Mouse (Mus musculus) ES-E14 (cell line): Measurements from ENCODE around the gene Cnot10. TPM values are rescaled to one million over a fixed set of nuclear protein-coding genes. Genes with fewer than 3 reads are reported as not detected.
A peak's percentile ranks its signal among the peaks of the same experiment; 100 is the strongest.

Experiments used
- DNase-seq: peaks from one replicate; pipeline ENCODE4 v3.0.0-alpha.2; 2013; ENCODE audit warnings: low read depth, low spot score
- H3K27ac ChIP-seq: 2 replicates; pipeline ENCODE4 v1.5.1; 2012; ENCODE audit warnings: low read depth, mild to moderate bottlenecking, low read length, moderate library complexity, mixed read lengths; ENCODE audit not compliant: poor library complexity, insufficient read depth, severe bottlenecking
- H3K36me3 ChIP-seq: 2 replicates; pipeline ENCODE4 v1.6.1; 2012; ENCODE audit warnings: mild to moderate bottlenecking, low read length, moderate library complexity, mixed read lengths; ENCODE audit not compliant: control insufficient read depth, poor library complexity, insufficient read depth, severe bottlenecking
- H3K4me1 ChIP-seq, 2 experiments: fragments of 150-350 bp in 1 of 2; sonication (generic) in 1 of 2; 2 replicates each; pipeline ENCODE4 v1.6.1; 2012; ENCODE audit warnings: low read length in 2 of 2, mild to moderate bottlenecking in 1 of 2, mixed read lengths in 1 of 2; ENCODE audit not compliant: control insufficient read depth in 2 of 2, insufficient read depth in 2 of 2, poor library complexity in 1 of 2
- H3K4me3 ChIP-seq, 2 experiments: fragments of 150-350 bp in 1 of 2; sonication (generic) in 1 of 2; 2 replicates each; pipeline ENCODE4 v1.5.1; 2012; ENCODE audit warnings: low read length in 2 of 2, low read depth in 1 of 2, mild to moderate bottlenecking in 1 of 2, mixed read lengths in 1 of 2; ENCODE audit not compliant: insufficient read depth in 1 of 2, poor library complexity in 1 of 2, severe bottlenecking in 1 of 2
- H3K9ac ChIP-seq: 2 replicates; pipeline ENCODE4 v1.6.1; 2012; ENCODE audit warnings: low read depth, mild to moderate bottlenecking, low read length, mixed read lengths; ENCODE audit not compliant: poor library complexity, insufficient read depth, severe bottlenecking
- H3K9me3 ChIP-seq: fragments of 150-350 bp; sonication (generic); 2 replicates; pipeline ENCODE4 v1.6.1; 2012; ENCODE audit warnings: low read depth, mild to moderate bottlenecking, low read length; ENCODE audit not compliant: control insufficient read depth, insufficient read depth
- CHD2 ChIP-seq: IDR thresholded peaks from 2 replicates; pipeline ENCODE4 v1.6.1; 2014; ENCODE audit warnings: mild to moderate bottlenecking, low read depth, low read length, inconsistent platforms
- HCFC1 ChIP-seq: IDR thresholded peaks from 2 replicates; pipeline ENCODE4 v1.6.1; 2012; ENCODE audit warnings: low read length, inconsistent platforms, borderline replicate concordance; ENCODE audit not compliant: insufficient read depth
- MAFK ChIP-seq: IDR thresholded peaks from 2 replicates; pipeline ENCODE4 v1.6.1; 2014; ENCODE audit warnings: mild to moderate bottlenecking, low read depth, low read length, inconsistent platforms; ENCODE audit not compliant: insufficient read depth
- ZC3H11A ChIP-seq: IDR thresholded peaks from 2 replicates; pipeline ENCODE4 v1.6.1; 2012; ENCODE audit warnings: low read depth, mild to moderate bottlenecking, inconsistent platforms, low read length, borderline replicate concordance
- ZNF384 ChIP-seq: IDR thresholded peaks from 2 replicates; pipeline ENCODE4 v1.6.1; 2012; ENCODE audit warnings: low read depth, low read length, inconsistent platforms
- in situ Hi-C, 2 experiments: fragments of 600-800 bp; cut with MboI; formaldehyde crosslinking; loops; one replicate each; pipeline ENCODE4 v1.15.1; 2025; ENCODE audit warnings: low sequenced_read_pairs in 2 of 2, inconsistent platforms in 1 of 2; ENCODE audit not compliant: unreplicated experiment in 2 of 2
- total RNA-seq: library from RNA; depleted of rRNA; stranded (reverse); fragments of 300-350 nt; gene quantifications from 2 replicates; pipeline ENCODE4 v1.2.3, GENCODE M21; 2012

The Cnot10 gene
- total RNA-seq, 1 experiment: 73.0 TPM

GRCm38 (mm10) chr9:114626726-114627125, 13.3 kb downstream of the Cnot10 start:
- Histone ChIP-seq H3K36me3 (peaks cover 22% of the 10 kb centered on the region), H3K9ac (no peak overlapping the region), H3K27ac (no peak overlapping the region), H3K4me1 (peaks cover 0 to 2% of the 10 kb centered on the region in 2 experiments; a peak in 1 of 4 replicates), H3K9me3 (no peaks in the 10 kb centered on the region), H3K4me3 (no peak overlapping the region)
- no peak for DNase-seq
- TF ChIP-seq ZC3H11A (no peak), HCFC1 (no peak), MAFK (no peak), CHD2 (no peak), ZNF384 (no peak)
- in situ Hi-C loops: no loop called here

DNA sequence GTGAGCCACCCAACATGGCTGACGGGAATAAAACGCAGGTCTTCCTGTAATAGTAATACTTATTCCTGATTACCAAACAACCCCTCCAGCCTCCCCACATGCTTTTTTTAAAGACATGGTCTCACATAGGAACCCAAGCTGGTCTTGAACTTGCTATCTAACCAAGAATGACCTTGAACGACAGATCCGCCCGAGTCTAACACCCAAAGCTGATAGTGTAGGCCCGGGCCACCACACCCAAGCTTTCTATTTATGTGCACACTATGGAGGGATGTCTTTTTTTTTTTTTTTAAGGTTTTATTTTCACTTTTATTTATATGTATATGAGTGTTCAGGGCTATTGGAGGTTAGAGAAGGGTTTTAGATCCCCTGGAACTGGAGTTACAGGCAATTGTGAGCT, 15.8 kb downstream of the Cnot10 start:
- Histone ChIP-seq H3K9ac (no peak overlapping the region; the same call in 1 of the 2 replicates), H3K27ac (no peak overlapping the region; the same call in 1 of the 2 replicates)
- in situ Hi-C loops: no loop called here

GRCm38 (mm10) chr9:114621149-114621548, 18.8 kb downstream of the Cnot10 start:
- in situ Hi-C loops: no loop called here
- Histone ChIP-seq H3K9ac (no peak overlapping the region), H3K4me1 (peaks cover 2 to 3% of the 10 kb centered on the region in 2 experiments; a peak in 1 of 4 replicates), H3K4me3 (no peak overlapping the region), H3K9me3 (no peaks in the 10 kb centered on the region), H3K36me3 (peaks cover 21% of the 10 kb centered on the region), H3K27ac (no peak overlapping the region)
- no peak for TF ChIP-seq ZNF384
- no peak for TF ChIP-seq HCFC1
- TF ChIP-seq CHD2: no peak
- TF ChIP-seq ZC3H11A: no peak
- TF ChIP-seq MAFK: no peak
- DNase-seq: no peak

More for the DNA sequence above, 15.8 kb downstream of the Cnot10 start:
- no peak for DNase-seq
- Histone ChIP-seq H3K4me1 (peaks cover 1 to 2% of the 10 kb centered on the region in 2 experiments; a peak in 1 of 4 replicates), H3K36me3 (peaks cover 24% of the 10 kb centered on the region), H3K4me3 (no peak overlapping the region; a peak in 1 of 4 replicates), H3K9me3 (no peaks in the 10 kb centered on the region)
- no peak for TF ChIP-seq ZNF384
- no peak for TF ChIP-seq ZC3H11A
- TF ChIP-seq HCFC1: no peak
- no peak for TF ChIP-seq MAFK
- no peak for TF ChIP-seq CHD2

DNA sequence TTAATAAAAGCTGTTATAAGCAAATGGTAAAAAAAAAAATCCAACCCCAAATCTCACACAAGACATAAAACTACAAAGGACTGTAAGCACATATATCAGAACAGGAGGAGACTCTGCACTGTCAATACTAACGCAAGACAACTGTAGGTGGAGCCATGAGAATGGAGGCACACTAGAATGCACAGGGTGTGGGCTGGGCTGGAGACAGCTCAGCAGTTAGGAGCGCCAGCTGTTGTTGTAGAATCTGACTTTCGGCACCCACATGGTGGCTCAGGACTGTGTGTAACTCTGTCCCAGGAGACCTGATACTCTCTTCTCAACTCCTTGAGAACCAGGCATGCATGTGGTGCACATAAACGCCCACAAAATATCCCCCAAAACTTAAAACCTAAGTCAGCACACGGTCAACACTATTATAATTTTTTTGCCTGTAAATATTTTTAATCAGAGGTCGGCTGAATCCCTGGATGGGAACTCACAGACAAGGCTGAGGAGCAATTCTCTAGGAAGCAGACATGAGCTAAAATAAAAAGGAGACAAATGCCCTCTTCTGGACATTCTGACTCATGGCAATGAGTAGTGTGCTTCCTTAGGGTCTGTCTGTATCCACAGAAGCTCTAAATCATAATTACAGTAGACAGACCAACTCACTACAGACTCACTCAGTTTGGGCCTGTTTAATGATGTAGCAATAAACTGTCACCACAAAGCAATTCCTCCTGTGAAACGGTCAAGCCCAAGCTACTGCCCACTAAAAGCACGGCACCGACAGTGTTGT, 25.6 kb downstream of the Cnot10 start:
- Histone ChIP-seq H3K36me3 (peaks cover 41% of the 10 kb centered on the region), H3K27ac (peak overlapping the region; percentile 7; the same call in 1 of the 2 replicates), H3K4me3 (no peak overlapping the region), H3K9me3 (no peaks in the 10 kb centered on the region), H3K4me1 (peaks cover 0 to 15% of the 10 kb centered on the region in 2 experiments; a peak in 2 of 4 replicates), H3K9ac (no peak overlapping the region)
- no peak for DNase-seq
- in situ Hi-C loops: no loop called here
- no peak for TF ChIP-seq ZNF384
